Mouse (Mus musculus) splenic B cell, adult 2 months (primary cell): ENCODE results near the gene Mosmo.
A peak's percentile ranks its signal among the peaks of the same experiment; 100 is the strongest.
"Not testable (repeated sequence)": the region's sequence is repeated elsewhere in the genome, so short reads cannot be mapped to it uniquely, and the experiment has no call there.

Source experiments
- DNase-seq: peaks from one replicate; pipeline ENCODE4 v3.0.0-alpha.2; 2011; ENCODE audit warnings: low read depth, low spot score
- H3K27me3 ChIP-seq: 2 replicates; pipeline ENCODE4 v1.6.1; 2012; ENCODE audit warnings: mild to moderate bottlenecking, low read length, moderate library complexity, mixed read lengths; ENCODE audit not compliant: control insufficient read depth, poor library complexity, insufficient read depth, severe bottlenecking
- H3K36me3 ChIP-seq: 2 replicates; pipeline ENCODE4 v1.6.1; 2012; ENCODE audit warnings: mild to moderate bottlenecking, low read length, moderate library complexity, mixed read lengths; ENCODE audit not compliant: control insufficient read depth, poor library complexity, insufficient read depth, severe bottlenecking

Mosmo gene

GRCm38 (mm10) chr7:120684731-120685161, 7.3 kb downstream of the Mosmo start:
- DNase-seq: no peak
- H3K27me3 ChIP-seq: no peaks in the 10 kb centered on the region
- no peaks in the 10 kb centered on the region for H3K36me3 ChIP-seq

- H3K27me3 ChIP-seq: no peaks in the 10 kb centered on the region
- no peaks in the 10 kb centered on the region for H3K36me3 ChIP-seq
- DNase-seq: no peak
Observed at GRCm38 (mm10) chr7:120685227-120685626, 7.8 kb downstream of the Mosmo start.

- DNase-seq: peak; percentile 49
- peaks cover 2% of the 10 kb centered on the region; the same call in 1 of the 2 replicates for H3K36me3 ChIP-seq
Observed at GRCm38 (mm10) chr7:120690634-120691033, 13.2 kb downstream of the Mosmo start.

GRCm38 (mm10) chr7:120693831-120694375, 16.5 kb downstream of the Mosmo start:
- DNase-seq: no peak
- Histone ChIP-seq H3K27me3 (no peaks in the 10 kb centered on the region), H3K36me3 (peaks cover 2% of the 10 kb centered on the region; the same call in 1 of the 2 replicates)

More at GRCm38 (mm10) chr7:120690634-120691033, 13.2 kb downstream of the Mosmo start:
- H3K27me3 ChIP-seq: no peaks in the 10 kb centered on the region

GRCm38 (mm10) chr7:120695196-120695595, 17.8 kb downstream of the Mosmo start:
- no peak for DNase-seq
- Histone ChIP-seq H3K27me3 (no peaks in the 10 kb centered on the region), H3K36me3 (peaks cover 2% of the 10 kb centered on the region; the same call in 1 of the 2 replicates)

- Histone ChIP-seq H3K36me3 (peaks cover 2% of the 10 kb centered on the region; the same call in 1 of the 2 replicates), H3K27me3 (no peaks in the 10 kb centered on the region)
- DNase-seq: no peak
Observed at GRCm38 (mm10) chr7:120695641-120696040, 18.2 kb downstream of the Mosmo start.

GRCm38 (mm10) chr7:120696331-120696730, 18.9 kb downstream of the Mosmo start:
- DNase-seq: no peak
- H3K27me3 ChIP-seq: no peaks in the 10 kb centered on the region
- H3K36me3 ChIP-seq: peaks cover 2% of the 10 kb centered on the region; the same call in 1 of the 2 replicates

- no peak for DNase-seq
- H3K27me3 ChIP-seq: no peaks in the 10 kb centered on the region
- H3K36me3 ChIP-seq: 0 out of 2 replicates have a peak, but pooled peaks cover 2% of the 10 kb centered on the region
Observed at GRCm38 (mm10) chr7:120699586-120699985, 22.2 kb downstream of the Mosmo start.

- no peak for DNase-seq
- Histone ChIP-seq H3K36me3 (no peaks in the 10 kb centered on the region), H3K27me3 (no peaks in the 10 kb centered on the region)
Observed at GRCm38 (mm10) chr7:120703888-120704287, 26.5 kb downstream of the Mosmo start.

GRCm38 (mm10) chr7:120712071-120712470, 34.7 kb downstream of the Mosmo start:
- no peak for DNase-seq
- Histone ChIP-seq H3K27me3 (no peaks in the 10 kb centered on the region), H3K36me3 (no peaks in the 10 kb centered on the region)

GRCm38 (mm10) chr7:120713225-120713624, 35.8 kb downstream of the Mosmo start:
- no peaks in the 10 kb centered on the region for H3K27me3 ChIP-seq
- no peaks in the 10 kb centered on the region for H3K36me3 ChIP-seq
- DNase-seq: no peak

- H3K27me3 ChIP-seq, DNase-seq, H3K36me3 ChIP-seq: not testable (repeated sequence)
Observed at GRCm38 (mm10) chr7:120713951-120714350, 36.5 kb downstream of the Mosmo start.

- DNase-seq: no peak
- H3K27me3 ChIP-seq: no peaks in the 10 kb centered on the region
Observed at GRCm38 (mm10) chr7:120717261-120717660, 39.8 kb downstream of the Mosmo start.

GRCm38 (mm10) chr7:120721051-120721450, 43.6 kb downstream of the Mosmo start:
- H3K36me3 ChIP-seq: no peaks in the 10 kb centered on the region
- DNase-seq: no peak

More at GRCm38 (mm10) chr7:120717261-120717660, 39.8 kb downstream of the Mosmo start:
- no peaks in the 10 kb centered on the region for H3K36me3 ChIP-seq

GRCm38 (mm10) chr7:120721456-120721855, 44.0 kb downstream of the Mosmo start:
- H3K36me3 ChIP-seq: no peaks in the 10 kb centered on the region
- DNase-seq: no peak
- no peaks in the 10 kb centered on the region for H3K27me3 ChIP-seq

More at GRCm38 (mm10) chr7:120721051-120721450, 43.6 kb downstream of the Mosmo start:
- no peaks in the 10 kb centered on the region for H3K27me3 ChIP-seq

GRCm38 (mm10) chr7:120722063-120722462, 44.6 kb downstream of the Mosmo start:
- no peaks in the 10 kb centered on the region for H3K27me3 ChIP-seq
- no peak for DNase-seq
- no peaks in the 10 kb centered on the region for H3K36me3 ChIP-seq
